Mouse (Mus musculus) intestine, embryonic 14.5 days (tissue): ENCODE results near the gene Pgpep1l. TPM values are rescaled to one million over a fixed set of nuclear protein-coding genes. Genes with fewer than 3 reads are reported as not detected.

Experiments used
- polyA plus RNA-seq: library from polyadenylated mRNA; unstranded; fragments of >200 nt; fragmentation: Nextera tagmentation; extraction: Ambion mirVana; gene quantifications from 2 replicates; pipeline ENCODE4 v1.2.1, GENCODE M21; 2014

Pgpep1l gene
- polyA plus RNA-seq, 1 experiment from 2014 or later = not detected

Other genes with a start within 250 kb of the Pgpep1l start
- 0.12 and 0.43 TPM in 2 replicates for gene Fam169b, start 9.6 kb upstream of the Pgpep1l start, polyA plus RNA-seq